Mouse (Mus musculus) ES-E14 (cell line): ENCODE results near the gene Cep128. TPM values are rescaled to one million over a fixed set of nuclear protein-coding genes. Genes with fewer than 3 reads are reported as not detected.

ENCODE experiments used
- DNase-seq: peaks from one replicate; pipeline ENCODE4 v3.0.0-alpha.2; 2013; ENCODE audit warnings: low read depth, low spot score
- H3K27ac ChIP-seq: 2 replicates; pipeline ENCODE4 v1.5.1; 2012; ENCODE audit warnings: low read depth, mild to moderate bottlenecking, low read length, moderate library complexity, mixed read lengths; ENCODE audit not compliant: poor library complexity, insufficient read depth, severe bottlenecking
- H3K36me3 ChIP-seq: 2 replicates; pipeline ENCODE4 v1.6.1; 2012; ENCODE audit warnings: mild to moderate bottlenecking, low read length, moderate library complexity, mixed read lengths; ENCODE audit not compliant: control insufficient read depth, poor library complexity, insufficient read depth, severe bottlenecking
- H3K4me1 ChIP-seq, 2 experiments: fragments of 150-350 bp in 1 of 2; sonication (generic) in 1 of 2; 2 replicates each; pipeline ENCODE4 v1.6.1; 2012; ENCODE audit warnings: low read length in 2 of 2, mild to moderate bottlenecking in 1 of 2, mixed read lengths in 1 of 2; ENCODE audit not compliant: control insufficient read depth in 2 of 2, insufficient read depth in 2 of 2, poor library complexity in 1 of 2
- H3K4me3 ChIP-seq, 2 experiments: fragments of 150-350 bp in 1 of 2; sonication (generic) in 1 of 2; 2 replicates each; pipeline ENCODE4 v1.5.1; 2012; ENCODE audit warnings: low read length in 2 of 2, low read depth in 1 of 2, mild to moderate bottlenecking in 1 of 2, mixed read lengths in 1 of 2; ENCODE audit not compliant: insufficient read depth in 1 of 2, poor library complexity in 1 of 2, severe bottlenecking in 1 of 2
- H3K9ac ChIP-seq: 2 replicates; pipeline ENCODE4 v1.6.1; 2012; ENCODE audit warnings: low read depth, mild to moderate bottlenecking, low read length, mixed read lengths; ENCODE audit not compliant: poor library complexity, insufficient read depth, severe bottlenecking
- H3K9me3 ChIP-seq: fragments of 150-350 bp; sonication (generic); 2 replicates; pipeline ENCODE4 v1.6.1; 2012; ENCODE audit warnings: low read depth, mild to moderate bottlenecking, low read length; ENCODE audit not compliant: control insufficient read depth, insufficient read depth
- CHD2 ChIP-seq: IDR thresholded peaks from 2 replicates; pipeline ENCODE4 v1.6.1; 2014; ENCODE audit warnings: mild to moderate bottlenecking, low read depth, low read length, inconsistent platforms
- HCFC1 ChIP-seq: IDR thresholded peaks from 2 replicates; pipeline ENCODE4 v1.6.1; 2012; ENCODE audit warnings: low read length, inconsistent platforms, borderline replicate concordance; ENCODE audit not compliant: insufficient read depth
- MAFK ChIP-seq: IDR thresholded peaks from 2 replicates; pipeline ENCODE4 v1.6.1; 2014; ENCODE audit warnings: mild to moderate bottlenecking, low read depth, low read length, inconsistent platforms; ENCODE audit not compliant: insufficient read depth
- ZC3H11A ChIP-seq: IDR thresholded peaks from 2 replicates; pipeline ENCODE4 v1.6.1; 2012; ENCODE audit warnings: low read depth, mild to moderate bottlenecking, inconsistent platforms, low read length, borderline replicate concordance
- ZNF384 ChIP-seq: IDR thresholded peaks from 2 replicates; pipeline ENCODE4 v1.6.1; 2012; ENCODE audit warnings: low read depth, low read length, inconsistent platforms
- in situ Hi-C, 2 experiments: fragments of 600-800 bp; cut with MboI; formaldehyde crosslinking; loops; one replicate each; pipeline ENCODE4 v1.15.1; 2025; ENCODE audit warnings: low sequenced_read_pairs in 2 of 2, inconsistent platforms in 1 of 2; ENCODE audit not compliant: unreplicated experiment in 2 of 2
- total RNA-seq: library from RNA; depleted of rRNA; stranded (reverse); fragments of 300-350 nt; gene quantifications from 2 replicates; pipeline ENCODE4 v1.2.3, GENCODE M21; 2012

The Cep128 gene
- total RNA-seq, 1 experiment, result 10.1 TPM

- in situ Hi-C loops, result loop anchor here (25.0 kb wide), 1 partner anchor 366 kb away; the partner anchor contains the start of gene Ston2 (in 2 of the 2)
- Histone ChIP-seq H3K9ac (no peak overlapping the region), H3K27ac (no peak overlapping the region), H3K9me3 (no peaks in the 10 kb centered on the region), H3K4me3 (no peak overlapping the region), H3K4me1 (no peaks in the 10 kb centered on the region), H3K36me3 (no peaks in the 10 kb centered on the region)
- TF ChIP-seq MAFK (no peak), ZC3H11A (no peak), CHD2 (no peak), ZNF384 (no peak), HCFC1 (no peak)
- DNase-seq, result no peak
These were observed 37.1 kb upstream of the Cep128 start for GRCm38 (mm10) chr12:91421272-91421671.

- H3K4me3 ChIP-seq, result no peak overlapping the region
- H3K36me3 ChIP-seq, result no peaks in the 10 kb centered on the region
- no peak overlapping the region for H3K9ac ChIP-seq
- TF ChIP-seq ZNF384 (no peak), MAFK (no peak), HCFC1 (no peak), CHD2 (no peak), ZC3H11A (no peak)
- in situ Hi-C loops, result loop anchor here (25.0 kb wide), 1 partner anchor 369 kb away; the partner anchor contains the start of gene Ston2 (in 2 of the 2)
- peak; percentile 64 for DNase-seq
- no peak overlapping the region for H3K27ac ChIP-seq
- no peaks in the 10 kb centered on the region for H3K9me3 ChIP-seq
- no peaks in the 10 kb centered on the region for H3K4me1 ChIP-seq
These were observed 34.6 kb upstream of the Cep128 start for GRCm38 (mm10) chr12:91418791-91419190.

- H3K27ac ChIP-seq, result no peak overlapping the region
- H3K9ac ChIP-seq, result no peak overlapping the region
- no peaks in the 10 kb centered on the region for H3K4me1 ChIP-seq
- no peak for DNase-seq
- TF ChIP-seq MAFK (no peak), CHD2 (no peak), ZC3H11A (no peak), HCFC1 (no peak), ZNF384 (no peak)
- H3K36me3 ChIP-seq, result no peaks in the 10 kb centered on the region
- no peaks in the 10 kb centered on the region for H3K9me3 ChIP-seq
- in situ Hi-C loops, result loop anchor here (25.0 kb wide), 1 partner anchor 370 kb away; the partner anchor contains the start of gene Ston2 (in 2 of the 2)
- no peak overlapping the region for H3K4me3 ChIP-seq
These were observed 32.6 kb upstream of the Cep128 start for GRCm38 (mm10) chr12:91416828-91417227.

- no peak for DNase-seq
- in situ Hi-C loops, result loop anchor here (25.0 kb wide), 1 partner anchor 372 kb away; the partner anchor contains the start of gene Ston2 (in 2 of the 2)
- no peaks in the 10 kb centered on the region for H3K9me3 ChIP-seq
- H3K4me1 ChIP-seq, result no peaks in the 10 kb centered on the region
- TF ChIP-seq ZC3H11A (no peak), ZNF384 (no peak), CHD2 (no peak), HCFC1 (no peak), MAFK (no peak)
- no peaks in the 10 kb centered on the region for H3K36me3 ChIP-seq
- no peak overlapping the region for H3K9ac ChIP-seq
- H3K27ac ChIP-seq, result no peak overlapping the region
- no peak overlapping the region for H3K4me3 ChIP-seq
These were observed 30.9 kb upstream of the Cep128 start for GRCm38 (mm10) chr12:91415112-91415511.

GRCm38 (mm10) chr12:91412461-91413182 lies 28.4 kb upstream of the Cep128 start:
- H3K9me3 ChIP-seq, result no peaks in the 10 kb centered on the region
- no peak for DNase-seq
- H3K27ac ChIP-seq, result no peak overlapping the region
- H3K4me1 ChIP-seq, result no peaks in the 10 kb centered on the region
- no peak overlapping the region for H3K9ac ChIP-seq
- no peak overlapping the region for H3K4me3 ChIP-seq
- in situ Hi-C loops, result loop anchor here (25.0 kb wide), 1 partner anchor 375 kb away; the partner anchor contains the start of gene Ston2 (in 2 of the 2)
- TF ChIP-seq ZNF384, result no peak
- no peak for TF ChIP-seq MAFK
- no peak for TF ChIP-seq CHD2
- TF ChIP-seq HCFC1, result no peak
- no peak for TF ChIP-seq ZC3H11A
- H3K36me3 ChIP-seq, result no peaks in the 10 kb centered on the region
